Mouse (Mus musculus): ENCODE data around the gene Hdac10. TPM values are rescaled to one million over a fixed set of nuclear protein-coding genes. Genes with fewer than 3 reads are reported as not detected.

Hdac10 gene
- polyA plus RNA-seq, 2 experiments, result 5.3 to 8.1 TPM

- H3K4me3 ChIP-seq (ENCODE audit: insufficient read depth in 1 of 2, low read depth in 2 of 2, low read length in 2 of 2), result no peak overlapping the region
- TF ChIP-seq CTCF (IDR thresholded peaks at IDR 0.05; ENCODE audit: low read depth) (no peak), EP300 (IDR thresholded peaks at IDR 0.05; ENCODE audit: low read depth) (no peak)
- H3K9ac ChIP-seq (replicated peaks), result no peak overlapping the region
- no peak for DNase-seq (ENCODE audit: low read depth in 3 of 3, low spot score in 3 of 3)
- H3K36me3 ChIP-seq (replicated peaks; ENCODE audit: control insufficient read depth, insufficient read depth, low read depth), result no peaks in the 10 kb centered on the region
- H3K27me3 ChIP-seq (ENCODE audit: control insufficient read depth, insufficient read depth, low read length), result peaks cover 37% of the 10 kb centered on the region
- no peaks in the 10 kb centered on the region for H3K9me3 ChIP-seq (ENCODE audit: control insufficient read depth, low read length)
- no peak overlapping the region for H3K4me2 ChIP-seq (ENCODE audit: low read depth)
- WGBS (ENCODE audit: insufficient replicate concordance), result 67% methylated on average over 5 of the region's 5 CpGs
- no peak overlapping the region for H3K27ac ChIP-seq
- H3K4me1 ChIP-seq (replicated peaks; ENCODE audit: control insufficient read depth in 2 of 2, insufficient read depth in 2 of 2, low read length in 1 of 2), result no peaks in the 10 kb centered on the region
- no peak for ATAC-seq (ENCODE audit: insufficient read depth)
Observed at GRCm38 (mm10) chr15:89136461-89137155, 8.1 kb upstream of the Hdac10 start.

DNA sequence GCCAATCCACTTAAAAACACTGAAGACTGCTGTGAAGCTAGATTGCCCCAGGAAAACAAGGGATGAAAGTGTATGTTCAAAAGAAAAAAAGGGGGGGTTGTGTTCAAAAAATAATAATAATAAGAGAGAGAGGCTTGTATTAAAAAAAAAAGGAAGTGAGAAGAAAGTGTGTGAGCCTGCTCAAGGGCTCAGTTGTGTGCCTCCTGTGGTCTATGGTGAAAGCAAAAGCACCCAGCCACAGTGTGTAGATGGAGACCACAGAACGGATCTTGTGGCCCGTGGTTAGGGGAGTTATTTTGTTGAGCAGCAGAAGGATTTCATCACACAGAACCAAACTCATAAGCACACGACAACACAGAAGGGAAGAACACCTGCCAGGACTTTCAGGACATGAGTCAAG is 2.8 kb upstream of the Hdac10 start:
- Histone ChIP-seq H3K9ac (replicated peaks) (no peak overlapping the region), H3K4me1 (replicated peaks; ENCODE audit: control insufficient read depth in 2 of 2, insufficient read depth in 2 of 2, low read length in 1 of 2) (peaks cover 5 to 10% of the 10 kb centered on the region in 2 experiments), H3K27me3 (ENCODE audit: control insufficient read depth, insufficient read depth, low read length) (no peaks in the 10 kb centered on the region), H3K4me2 (ENCODE audit: low read depth) (no peak overlapping the region), H3K27ac (no peak overlapping the region), H3K36me3 (replicated peaks; ENCODE audit: control insufficient read depth, insufficient read depth, low read depth) (no peaks in the 10 kb centered on the region), H3K9me3 (ENCODE audit: control insufficient read depth, low read length) (no peaks in the 10 kb centered on the region), H3K4me3 (ENCODE audit: insufficient read depth in 1 of 2, low read depth in 2 of 2, low read length in 2 of 2) (no peak overlapping the region)
- WGBS (ENCODE audit: insufficient replicate concordance), result 13% methylated on average over 3 of the region's 3 CpGs
- TF ChIP-seq CTCF (IDR thresholded peaks at IDR 0.05; ENCODE audit: low read depth) (no peak), EP300 (IDR thresholded peaks at IDR 0.05; ENCODE audit: low read depth) (no peak)
- peak in 1 of 3 experiments; percentile 39 for DNase-seq (ENCODE audit: low read depth in 3 of 3, low spot score in 3 of 3)
- no peak for ATAC-seq (ENCODE audit: insufficient read depth)

GRCm38 (mm10) chr15:89130245-89130644 is 1.7 kb upstream of the Hdac10 start:
- H3K27ac ChIP-seq, result no peak overlapping the region
- ATAC-seq (ENCODE audit: insufficient read depth) (no peak), DNase-seq (ENCODE audit: low read depth in 3 of 3, low spot score in 3 of 3) (no peak)
- no peaks in the 10 kb centered on the region for H3K36me3 ChIP-seq (replicated peaks; ENCODE audit: control insufficient read depth, insufficient read depth, low read depth)
- TF ChIP-seq CTCF (IDR thresholded peaks at IDR 0.05; ENCODE audit: low read depth) (no peak), EP300 (IDR thresholded peaks at IDR 0.05; ENCODE audit: low read depth) (no peak)
- H3K4me3 ChIP-seq (ENCODE audit: insufficient read depth in 1 of 2, low read depth in 2 of 2, low read length in 2 of 2), result no peak overlapping the region
- no peak overlapping the region for H3K4me2 ChIP-seq (ENCODE audit: low read depth)
- H3K4me1 ChIP-seq (replicated peaks; ENCODE audit: control insufficient read depth in 2 of 2, insufficient read depth in 2 of 2, low read length in 1 of 2), result peaks cover 5 to 10% of the 10 kb centered on the region in 2 experiments
- no peak overlapping the region for H3K9ac ChIP-seq (replicated peaks)
- no peaks in the 10 kb centered on the region for H3K27me3 ChIP-seq (ENCODE audit: control insufficient read depth, insufficient read depth, low read length)
- H3K9me3 ChIP-seq (ENCODE audit: control insufficient read depth, low read length), result no peaks in the 10 kb centered on the region

DNA sequence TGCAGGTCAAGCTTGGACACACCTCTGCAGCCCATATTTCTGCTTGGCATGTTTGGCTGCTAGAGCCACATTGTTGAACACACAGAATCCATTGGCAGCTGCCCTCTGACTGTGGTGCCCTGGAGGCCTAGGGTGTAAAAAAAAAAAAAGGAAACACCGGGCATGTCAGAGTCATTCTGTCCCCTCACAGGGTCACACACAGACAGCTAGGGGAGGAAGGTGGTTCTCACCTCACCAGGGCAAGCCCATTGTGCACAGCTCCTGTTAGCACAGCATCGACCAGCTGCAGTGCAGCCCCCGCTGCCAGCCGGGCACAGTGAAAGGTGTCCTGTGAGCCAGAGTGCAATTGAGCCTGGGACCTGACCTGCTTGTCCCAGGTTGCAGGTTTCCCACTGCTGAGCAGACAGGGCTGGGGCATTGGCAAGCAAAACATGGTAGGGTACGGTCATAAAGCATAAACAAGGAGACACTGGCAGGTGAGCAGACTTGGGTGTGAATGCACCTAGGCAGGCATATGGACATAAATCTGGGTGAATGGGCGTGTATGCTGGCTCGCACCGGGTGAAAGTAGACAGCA is 1.0 kb downstream of the Hdac10 start:
- DNase-seq (ENCODE audit: low read depth in 3 of 3, low spot score in 3 of 3), result no peak
- TF ChIP-seq CTCF (IDR thresholded peaks at IDR 0.05; ENCODE audit: low read depth) (0 out of 2 replicates have a peak, but pooled peaks have one; percentile 4), EP300 (IDR thresholded peaks at IDR 0.05; ENCODE audit: low read depth) (no peak)
- no peaks in the 10 kb centered on the region for H3K36me3 ChIP-seq (replicated peaks; ENCODE audit: control insufficient read depth, insufficient read depth, low read depth)
- no peaks in the 10 kb centered on the region for H3K27me3 ChIP-seq (ENCODE audit: control insufficient read depth, insufficient read depth, low read length)
- H3K27ac ChIP-seq, result no peak overlapping the region
- H3K9me3 ChIP-seq (ENCODE audit: control insufficient read depth, low read length), result no peaks in the 10 kb centered on the region
- H3K9ac ChIP-seq (replicated peaks), result peak overlapping the region; percentile 91
- 72% methylated on average over 8 of the region's 8 CpGs for WGBS (ENCODE audit: insufficient replicate concordance)
- no peak for ATAC-seq (ENCODE audit: insufficient read depth)
- peak overlapping the region; percentile 88 for H3K4me2 ChIP-seq (ENCODE audit: low read depth)
- H3K4me3 ChIP-seq (ENCODE audit: insufficient read depth in 1 of 2, low read depth in 2 of 2, low read length in 2 of 2), result peak overlapping the region; percentile 82 to 93
- H3K4me1 ChIP-seq (replicated peaks; ENCODE audit: control insufficient read depth in 2 of 2, insufficient read depth in 2 of 2, low read length in 1 of 2), result peaks cover 12 to 15% of the 10 kb centered on the region in 2 experiments

- DNase-seq (ENCODE audit: low read depth in 3 of 3, low spot score in 3 of 3) (no peak), ATAC-seq (ENCODE audit: insufficient read depth) (no peak)
- no peak overlapping the region for H3K9ac ChIP-seq (replicated peaks)
- WGBS (ENCODE audit: insufficient replicate concordance), result 72% methylated on average over 8 of the region's 8 CpGs
- no peaks in the 10 kb centered on the region for H3K27me3 ChIP-seq (ENCODE audit: control insufficient read depth, insufficient read depth, low read length)
- no peak overlapping the region for H3K4me2 ChIP-seq (ENCODE audit: low read depth)
- no peak overlapping the region for H3K4me3 ChIP-seq (ENCODE audit: insufficient read depth in 1 of 2, low read depth in 2 of 2, low read length in 2 of 2)
- no peaks in the 10 kb centered on the region for H3K36me3 ChIP-seq (replicated peaks; ENCODE audit: control insufficient read depth, insufficient read depth, low read depth)
- TF ChIP-seq EP300 (IDR thresholded peaks at IDR 0.05; ENCODE audit: low read depth) (no peak), CTCF (IDR thresholded peaks at IDR 0.05; ENCODE audit: low read depth) (no peak)
- H3K27ac ChIP-seq, result no peak overlapping the region
- peaks cover 19% of the 10 kb centered on the region in 2 experiments for H3K4me1 ChIP-seq (replicated peaks; ENCODE audit: control insufficient read depth in 2 of 2, insufficient read depth in 2 of 2, low read length in 1 of 2)
- no peaks in the 10 kb centered on the region for H3K9me3 ChIP-seq (ENCODE audit: control insufficient read depth, low read length)
Observed at GRCm38 (mm10) chr15:89126622-89127021, 1.9 kb downstream of the Hdac10 start.

Measured in liver, embryonic 14.5 days (tissue).